Mouse (Mus musculus): ENCODE data around the gene Cpt2. TPM values are rescaled to one million over a fixed set of nuclear protein-coding genes. Genes with fewer than 3 reads are reported as not detected.

Cpt2 gene
- polyA plus RNA-seq, 1 experiment from 2014 or later, result 81.2 TPM

- H3K4me1 ChIP-seq (replicated peaks; ENCODE audit: control insufficient read depth, insufficient read depth), result no peaks in the 10 kb centered on the region
- 2% methylated on average over 48 of the region's 48 CpGs for WGBS
Observed at GRCm38 (mm10) chr4:107879254-107880050, 44.0 kb downstream of the Cpt2 start, which contains the start of gene Magoh. Magoh (plus strand) TSS chr4:107879755.

GRCm38 (mm10) chr4:107864866-107865265 lies 58.5 kb downstream of the Cpt2 start:
- ATAC-seq (ENCODE audit: low FRiP score, low TSS enrichment) (no peak; the same call in 1 of the 2 replicates), DNase-seq (ENCODE audit: low spot score) (no peak)
- H3K9me3 ChIP-seq (ENCODE audit: control insufficient read depth, low read length), result no peaks in the 10 kb centered on the region
- no peak overlapping the region for H3K27ac ChIP-seq (replicated peaks)
- no peak overlapping the region for H3K4me2 ChIP-seq (replicated peaks; ENCODE audit: low read depth)
- no peaks in the 10 kb centered on the region for H3K27me3 ChIP-seq (ENCODE audit: control insufficient read depth, insufficient read depth, low read length)
- 66% methylated on average over 4 of the region's 4 CpGs for WGBS
- no peak overlapping the region for H3K4me3 ChIP-seq (ENCODE audit: low read depth, low read length)
- no peak overlapping the region for H3K9ac ChIP-seq (ENCODE audit: low read length)
- TF ChIP-seq EP300 (optimal IDR thresholded peaks at IDR 0.05), result no peak
- TF ChIP-seq CTCF (IDR thresholded peaks at IDR 0.05; ENCODE audit: low read depth), result no peak
- no peaks in the 10 kb centered on the region for H3K36me3 ChIP-seq (ENCODE audit: control insufficient read depth, insufficient read depth, low read length)
- no peaks in the 10 kb centered on the region for H3K4me1 ChIP-seq (replicated peaks; ENCODE audit: control insufficient read depth, insufficient read depth)

More at GRCm38 (mm10) chr4:107879254-107880050, 44.0 kb downstream of the Cpt2 start, which contains the start of gene Magoh:
- DNase-seq (ENCODE audit: low spot score), result peak; percentile 96
- Histone ChIP-seq H3K27ac (replicated peaks) (peak within 1 kb of the TSS; percentile 80), H3K9me3 (ENCODE audit: control insufficient read depth, low read length) (no peaks in the 10 kb centered on the region), H3K36me3 (ENCODE audit: control insufficient read depth, insufficient read depth, low read length) (peaks cover 10% of the 10 kb centered on the region), H3K9ac (ENCODE audit: low read length) (peak within 1 kb of the TSS; percentile 94), H3K4me2 (replicated peaks; ENCODE audit: low read depth) (peak within 1 kb of the TSS; percentile 77), H3K4me3 (ENCODE audit: low read depth, low read length) (peak within 1 kb of the TSS; percentile 84), H3K27me3 (ENCODE audit: control insufficient read depth, insufficient read depth, low read length) (no peaks in the 10 kb centered on the region)
- TF ChIP-seq CTCF (IDR thresholded peaks at IDR 0.05; ENCODE audit: low read depth), result no peak
- ATAC-seq (ENCODE audit: low FRiP score, low TSS enrichment), result peak; percentile 96

- no peak overlapping the region for H3K4me3 ChIP-seq (ENCODE audit: low read depth, low read length)
Observed at GRCm38 (mm10) chr4:107858995-107859394, 64.4 kb downstream of the Cpt2 start.

GRCm38 (mm10) chr4:107856958-107857686 lies 66.3 kb downstream of the Cpt2 start:
- WGBS, result 59% methylated on average over 11 of the region's 11 CpGs

More at GRCm38 (mm10) chr4:107858995-107859394, 64.4 kb downstream of the Cpt2 start:
- ATAC-seq (ENCODE audit: low FRiP score, low TSS enrichment), result no peak
- no peak overlapping the region for H3K27ac ChIP-seq (replicated peaks)
- H3K9ac ChIP-seq (ENCODE audit: low read length), result no peak overlapping the region
- H3K27me3 ChIP-seq (ENCODE audit: control insufficient read depth, insufficient read depth, low read length), result no peaks in the 10 kb centered on the region
- H3K4me2 ChIP-seq (replicated peaks; ENCODE audit: low read depth), result no peak overlapping the region
- 86% methylated on average over 7 of the region's 7 CpGs for WGBS
- no peaks in the 10 kb centered on the region for H3K4me1 ChIP-seq (replicated peaks; ENCODE audit: control insufficient read depth, insufficient read depth)
- TF ChIP-seq EP300 (optimal IDR thresholded peaks at IDR 0.05), result no peak
- TF ChIP-seq CTCF (IDR thresholded peaks at IDR 0.05; ENCODE audit: low read depth), result no peak
- DNase-seq (ENCODE audit: low spot score), result no peak
- H3K9me3 ChIP-seq (ENCODE audit: control insufficient read depth, low read length), result no peaks in the 10 kb centered on the region
- H3K36me3 ChIP-seq (ENCODE audit: control insufficient read depth, insufficient read depth, low read length), result no peaks in the 10 kb centered on the region

More at GRCm38 (mm10) chr4:107856958-107857686, 66.3 kb downstream of the Cpt2 start:
- Histone ChIP-seq H3K27ac (replicated peaks) (no peak overlapping the region), H3K9me3 (ENCODE audit: control insufficient read depth, low read length) (no peaks in the 10 kb centered on the region), H3K27me3 (ENCODE audit: control insufficient read depth, insufficient read depth, low read length) (no peaks in the 10 kb centered on the region), H3K36me3 (ENCODE audit: control insufficient read depth, insufficient read depth, low read length) (no peaks in the 10 kb centered on the region), H3K4me2 (replicated peaks; ENCODE audit: low read depth) (no peak overlapping the region), H3K4me1 (replicated peaks; ENCODE audit: control insufficient read depth, insufficient read depth) (no peaks in the 10 kb centered on the region), H3K9ac (ENCODE audit: low read length) (no peak overlapping the region), H3K4me3 (ENCODE audit: low read depth, low read length) (no peak overlapping the region)
- ATAC-seq (ENCODE audit: low FRiP score, low TSS enrichment) (no peak), DNase-seq (ENCODE audit: low spot score) (no peak)
- TF ChIP-seq CTCF (IDR thresholded peaks at IDR 0.05; ENCODE audit: low read depth) (peak; percentile 40), EP300 (optimal IDR thresholded peaks at IDR 0.05) (no peak)

Other genes with a start within 250 kb of the Cpt2 start
- gene Dmrtb1, start 239.4 kb downstream of the Cpt2 start, polyA plus RNA-seq (2015; fragmentation: Nextera tagmentation; extraction: Ambion mirVana), result not detected in 2 replicates
- 0.85 and 1.3 TPM in 2 replicates for gene Lrp8, start 121.3 kb downstream of the Cpt2 start, polyA plus RNA-seq (2015; fragmentation: Nextera tagmentation; extraction: Ambion mirVana)
- gene Magoh, start 43.9 kb downstream of the Cpt2 start, polyA plus RNA-seq (2015; fragmentation: Nextera tagmentation; extraction: Ambion mirVana), result 126 and 145 TPM in 2 replicates
- 99.3 and 101 TPM in 2 replicates for gene 0610037L13Rik, start 33.8 kb downstream of the Cpt2 start, polyA plus RNA-seq (2015; fragmentation: Nextera tagmentation; extraction: Ambion mirVana)
- 0.07 and 0.10 TPM in 2 replicates for gene Slc1a7, start 44.7 kb upstream of the Cpt2 start, polyA plus RNA-seq (2015; fragmentation: Nextera tagmentation; extraction: Ambion mirVana)
- 2.0 and 2.4 TPM in 2 replicates for gene Podn, start 172.8 kb upstream of the Cpt2 start, polyA plus RNA-seq (2015; fragmentation: Nextera tagmentation; extraction: Ambion mirVana)
- gene Scp2, start 221.4 kb upstream of the Cpt2 start, polyA plus RNA-seq (2015; fragmentation: Nextera tagmentation; extraction: Ambion mirVana), result 320 and 329 TPM in 2 replicates
- gene Echdc2, start 241.8 kb upstream of the Cpt2 start, polyA plus RNA-seq (2015; fragmentation: Nextera tagmentation; extraction: Ambion mirVana), result 22.1 and 23.4 TPM in 2 replicates